Mouse (Mus musculus) CD4-positive naive resting alpha-beta T cell, adult 76 days (primary cell): Measurements from ENCODE around the gene Zfp507. TPM values are rescaled to one million over a fixed set of nuclear protein-coding genes. Genes with fewer than 3 reads are reported as not detected.

Experiments
- total RNA-seq: library from RNA; stranded (reverse); gene quantifications from one replicate; pipeline ENCODE4 v1.2.4, GENCODE M21; 2023

Zfp507 gene
- total RNA-seq: 73.4 TPM

GRCm38 (mm10) chr7:35802906-35803595 lies at the start of gene Zfp507:
Gene Zfp507, minus strand, starts transcription at chr7:35803003.

DNA sequence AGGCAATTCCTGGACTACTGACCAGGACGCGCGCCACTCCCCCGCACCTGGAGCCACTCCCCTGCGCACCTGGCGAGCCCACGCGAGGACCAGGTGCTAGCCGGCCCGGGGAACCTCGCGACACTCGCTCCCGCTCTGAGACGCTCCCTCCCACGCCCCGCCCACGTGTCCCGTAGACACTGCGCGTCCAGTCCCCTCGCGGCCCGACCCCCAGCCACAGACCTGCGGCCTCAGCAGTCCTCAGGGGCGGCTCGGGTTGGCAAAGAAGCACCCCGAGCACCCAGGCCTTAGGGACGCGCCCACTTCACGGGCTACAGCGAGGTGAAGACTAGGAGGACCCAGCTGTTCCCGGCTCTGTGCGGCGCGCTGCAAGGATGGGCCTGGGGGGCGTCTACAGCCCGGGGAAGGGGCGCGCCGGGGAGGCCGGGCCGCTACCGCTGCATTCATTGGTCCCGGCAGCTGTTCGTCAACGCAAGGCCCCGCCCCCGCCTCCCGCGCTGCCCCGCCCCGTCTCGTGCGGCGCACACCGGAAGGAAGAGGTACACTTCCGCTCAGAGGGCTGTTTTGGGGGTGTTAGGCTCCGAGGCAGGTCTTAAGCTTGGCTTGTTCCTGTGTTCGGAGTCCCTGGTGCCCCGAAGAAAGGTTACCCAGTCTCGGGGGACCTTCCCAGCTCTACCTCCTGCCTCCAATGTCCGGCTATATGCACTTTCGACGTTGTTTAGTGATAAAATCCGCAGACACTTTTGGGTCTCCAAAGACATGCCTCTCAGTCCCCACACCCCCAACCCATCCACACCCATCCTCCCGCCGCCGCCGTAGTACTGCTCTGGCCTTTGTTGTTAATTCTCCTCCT lies 48.5 kb downstream of the Zfp507 start, which contains the start of gene Dpy19l3:
Dpy19l3 (minus strand) TSS at position 422 of the 853 bp plus-strand sequence.

Other genes with a start within 250 kb of the Zfp507 start
- gene Nudt19, start 246.7 kb downstream of the Zfp507 start, total RNA-seq: 22.7 TPM
- gene Rgs9bp, start 217.4 kb downstream of the Zfp507 start, total RNA-seq: not detected
- gene Ankrd27, start 216.8 kb downstream of the Zfp507 start, total RNA-seq: 53.5 TPM
- gene Pdcd5, start 155.5 kb downstream of the Zfp507 start, total RNA-seq: 54.3 TPM
- gene Dpy19l3, start 48.5 kb downstream of the Zfp507 start, total RNA-seq: 37.9 TPM